Mouse (Mus musculus): ENCODE data around the gene Cyld. TPM values are rescaled to one million over a fixed set of nuclear protein-coding genes. Genes with fewer than 3 reads are reported as not detected.
A peak's percentile ranks its signal among the peaks of the same experiment; 100 is the strongest.

The Cyld gene
- polyA plus RNA-seq, 1 experiment from 2014 or later = 18.4 TPM

DNA sequence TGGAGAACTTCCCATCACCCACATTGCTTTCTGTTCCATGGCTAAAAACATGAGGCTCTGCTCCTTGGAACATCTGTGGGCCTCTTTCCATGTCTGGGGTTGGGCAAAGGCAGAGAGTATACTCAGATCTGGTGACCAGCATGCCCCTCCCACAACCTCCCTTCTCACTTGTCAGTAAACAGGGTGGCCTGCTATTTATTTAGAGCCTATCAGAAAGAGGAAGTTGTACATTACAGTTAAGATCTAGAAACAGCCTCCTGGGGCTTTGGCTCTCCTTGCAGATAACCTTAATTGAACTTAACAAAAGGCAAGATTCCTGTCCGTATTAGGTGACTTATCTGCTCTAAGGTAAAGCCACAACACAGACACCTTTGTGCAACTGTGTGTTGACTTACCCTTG, 30.4 kb upstream of the Cyld start:
- WGBS = 81% methylated on average over 1 of the region's 1 CpGs
- H3K36me3 ChIP-seq (ENCODE audit: control insufficient read depth, insufficient read depth, low read length) = no peaks in the 10 kb centered on the region
- H3K4me1 ChIP-seq (ENCODE audit: control insufficient read depth, insufficient read depth, low read length) = peaks cover 17% of the 10 kb centered on the region
- no peak overlapping the region for H3K4me2 ChIP-seq (ENCODE audit: low read length)
- H3K4me3 ChIP-seq (ENCODE audit: low read depth, low read length) = no peak overlapping the region
- no peaks in the 10 kb centered on the region for H3K27me3 ChIP-seq (ENCODE audit: control insufficient read depth, insufficient read depth, low read depth, low read length)
- no peak overlapping the region for H3K9ac ChIP-seq (ENCODE audit: low read depth, low read length)
- no peaks in the 10 kb centered on the region for H3K9me3 ChIP-seq (replicated peaks; ENCODE audit: control insufficient read depth, low read length, poor library complexity, severe bottlenecking)
- ATAC-seq = no peak
- no peak overlapping the region for H3K27ac ChIP-seq (ENCODE audit: low read length)

- H3K4me3 ChIP-seq (ENCODE audit: low read depth, low read length) = no peak overlapping the region
- peak overlapping the region; percentile 80 for H3K27ac ChIP-seq (ENCODE audit: low read length)
- no peaks in the 10 kb centered on the region for H3K9me3 ChIP-seq (replicated peaks; ENCODE audit: control insufficient read depth, low read length, poor library complexity, severe bottlenecking)
- no peak overlapping the region; the same call in 1 of the 2 replicates for H3K4me2 ChIP-seq (ENCODE audit: low read length)
- peaks cover 17% of the 10 kb centered on the region for H3K4me1 ChIP-seq (ENCODE audit: control insufficient read depth, insufficient read depth, low read length)
- 0 out of 2 replicates have a peak overlapping the region, but pooled peaks have one; percentile 11 for H3K9ac ChIP-seq (ENCODE audit: low read depth, low read length)
- peak; percentile 87 for ATAC-seq
- 24% methylated on average over 14 of the region's 14 CpGs for WGBS
- no peaks in the 10 kb centered on the region for H3K27me3 ChIP-seq (ENCODE audit: control insufficient read depth, insufficient read depth, low read depth, low read length)
- no peaks in the 10 kb centered on the region for H3K36me3 ChIP-seq (ENCODE audit: control insufficient read depth, insufficient read depth, low read length)
Measured at GRCm38 (mm10) chr8:88668400-88669086, 28.3 kb upstream of the Cyld start.

- WGBS = 68% methylated on average over 6 of the region's 6 CpGs
- H3K4me3 ChIP-seq (ENCODE audit: low read depth, low read length) = no peak overlapping the region
- H3K27me3 ChIP-seq (ENCODE audit: control insufficient read depth, insufficient read depth, low read depth, low read length) = no peaks in the 10 kb centered on the region
- H3K9me3 ChIP-seq (replicated peaks; ENCODE audit: control insufficient read depth, low read length, poor library complexity, severe bottlenecking) = no peaks in the 10 kb centered on the region
- H3K9ac ChIP-seq (ENCODE audit: low read depth, low read length) = no peak overlapping the region
- no peaks in the 10 kb centered on the region for H3K36me3 ChIP-seq (ENCODE audit: control insufficient read depth, insufficient read depth, low read length)
- no peak overlapping the region for H3K27ac ChIP-seq (ENCODE audit: low read length)
- peaks cover 17% of the 10 kb centered on the region for H3K4me1 ChIP-seq (ENCODE audit: control insufficient read depth, insufficient read depth, low read length)
- no peak overlapping the region for H3K4me2 ChIP-seq (ENCODE audit: low read length)
- no peak for ATAC-seq
Measured at GRCm38 (mm10) chr8:88670782-88671181, 26.0 kb upstream of the Cyld start.

DNA sequence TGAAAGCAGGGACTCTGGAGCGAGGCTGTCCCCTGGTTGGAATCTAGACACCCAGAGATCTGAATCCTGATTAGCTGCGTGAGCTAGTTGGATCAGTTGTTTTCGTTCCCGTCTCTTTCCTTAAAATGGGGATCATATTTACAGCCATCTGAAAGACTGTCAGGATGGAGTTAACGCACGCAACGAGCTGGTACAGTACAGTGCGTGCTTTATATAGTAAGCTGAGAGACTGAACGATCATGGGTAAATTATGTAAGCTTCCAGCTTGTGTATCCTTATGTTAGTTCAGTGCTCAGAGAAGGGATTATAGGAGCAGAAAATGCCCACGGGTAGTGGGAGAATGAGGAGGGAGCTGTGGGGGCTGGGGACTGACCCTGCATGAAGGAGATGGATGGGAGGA, 25.3 kb upstream of the Cyld start:
- WGBS = 84% methylated on average over 10 of the region's 10 CpGs
- H3K4me1 ChIP-seq (ENCODE audit: control insufficient read depth, insufficient read depth, low read length) = peaks cover 17% of the 10 kb centered on the region
- H3K27me3 ChIP-seq (ENCODE audit: control insufficient read depth, insufficient read depth, low read depth, low read length) = no peaks in the 10 kb centered on the region
- H3K4me3 ChIP-seq (ENCODE audit: low read depth, low read length) = no peak overlapping the region
- H3K9me3 ChIP-seq (replicated peaks; ENCODE audit: control insufficient read depth, low read length, poor library complexity, severe bottlenecking) = no peaks in the 10 kb centered on the region
- H3K9ac ChIP-seq (ENCODE audit: low read depth, low read length) = no peak overlapping the region
- no peak overlapping the region for H3K27ac ChIP-seq (ENCODE audit: low read length)
- ATAC-seq = no peak
- no peak overlapping the region for H3K4me2 ChIP-seq (ENCODE audit: low read length)
- no peaks in the 10 kb centered on the region for H3K36me3 ChIP-seq (ENCODE audit: control insufficient read depth, insufficient read depth, low read length)

DNA sequence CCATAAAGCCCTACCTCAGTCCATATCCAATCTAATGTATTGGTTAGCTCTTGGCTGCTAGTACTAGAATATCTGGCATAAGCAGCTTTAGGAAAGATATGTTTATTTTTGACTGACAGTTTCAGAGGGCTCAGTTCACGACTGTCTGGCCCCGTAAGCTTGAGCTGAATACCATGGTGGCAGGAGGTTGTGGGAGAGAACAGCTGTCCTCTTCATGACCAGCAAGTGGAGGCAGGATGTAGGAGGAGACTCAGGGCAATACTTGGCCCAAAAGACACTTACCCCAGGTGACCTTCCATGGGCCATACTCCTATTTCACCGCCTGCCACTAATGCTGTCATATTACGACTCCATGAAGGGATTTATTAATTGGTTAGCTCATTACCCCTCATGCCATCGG, 23.0 kb upstream of the Cyld start:
- WGBS = 86% methylated on average over 5 of the region's 5 CpGs
- no peak for ATAC-seq
- H3K4me3 ChIP-seq (ENCODE audit: low read depth, low read length) = no peak overlapping the region
- no peak overlapping the region for H3K9ac ChIP-seq (ENCODE audit: low read depth, low read length)
- peaks cover 5% of the 10 kb centered on the region for H3K4me1 ChIP-seq (ENCODE audit: control insufficient read depth, insufficient read depth, low read length)
- no peak overlapping the region for H3K27ac ChIP-seq (ENCODE audit: low read length)
- H3K9me3 ChIP-seq (replicated peaks; ENCODE audit: control insufficient read depth, low read length, poor library complexity, severe bottlenecking) = no peaks in the 10 kb centered on the region
- no peak overlapping the region for H3K4me2 ChIP-seq (ENCODE audit: low read length)
- no peaks in the 10 kb centered on the region for H3K27me3 ChIP-seq (ENCODE audit: control insufficient read depth, insufficient read depth, low read depth, low read length)
- H3K36me3 ChIP-seq (ENCODE audit: control insufficient read depth, insufficient read depth, low read length) = no peaks in the 10 kb centered on the region

GRCm38 (mm10) chr8:88675372-88676165, 21.3 kb upstream of the Cyld start:
- H3K4me3 ChIP-seq (ENCODE audit: low read depth, low read length) = no peak overlapping the region
- ATAC-seq = no peak
- H3K9ac ChIP-seq (ENCODE audit: low read depth, low read length) = no peak overlapping the region
- H3K4me1 ChIP-seq (ENCODE audit: control insufficient read depth, insufficient read depth, low read length) = no peaks in the 10 kb centered on the region; the same call in 1 of the 2 replicates
- H3K27me3 ChIP-seq (ENCODE audit: control insufficient read depth, insufficient read depth, low read depth, low read length) = no peaks in the 10 kb centered on the region
- WGBS = 93% methylated on average over 12 of the region's 12 CpGs
- H3K36me3 ChIP-seq (ENCODE audit: control insufficient read depth, insufficient read depth, low read length) = no peaks in the 10 kb centered on the region
- H3K27ac ChIP-seq (ENCODE audit: low read length) = no peak overlapping the region
- H3K4me2 ChIP-seq (ENCODE audit: low read length) = no peak overlapping the region
- H3K9me3 ChIP-seq (replicated peaks; ENCODE audit: control insufficient read depth, low read length, poor library complexity, severe bottlenecking) = no peaks in the 10 kb centered on the region

- H3K27me3 ChIP-seq (ENCODE audit: control insufficient read depth, insufficient read depth, low read depth, low read length) = no peaks in the 10 kb centered on the region
- no peak overlapping the region for H3K27ac ChIP-seq (ENCODE audit: low read length)
- 80% methylated on average over 8 of the region's 8 CpGs for WGBS
- no peaks in the 10 kb centered on the region for H3K36me3 ChIP-seq (ENCODE audit: control insufficient read depth, insufficient read depth, low read length)
- no peak overlapping the region for H3K4me2 ChIP-seq (ENCODE audit: low read length)
- H3K4me1 ChIP-seq (ENCODE audit: control insufficient read depth, insufficient read depth, low read length) = no peaks in the 10 kb centered on the region; the same call in 1 of the 2 replicates
- H3K9ac ChIP-seq (ENCODE audit: low read depth, low read length) = no peak overlapping the region
- no peaks in the 10 kb centered on the region for H3K9me3 ChIP-seq (replicated peaks; ENCODE audit: control insufficient read depth, low read length, poor library complexity, severe bottlenecking)
- H3K4me3 ChIP-seq (ENCODE audit: low read depth, low read length) = no peak overlapping the region
- no peak for ATAC-seq
Measured at GRCm38 (mm10) chr8:88677071-88677470, 19.8 kb upstream of the Cyld start.

DNA sequence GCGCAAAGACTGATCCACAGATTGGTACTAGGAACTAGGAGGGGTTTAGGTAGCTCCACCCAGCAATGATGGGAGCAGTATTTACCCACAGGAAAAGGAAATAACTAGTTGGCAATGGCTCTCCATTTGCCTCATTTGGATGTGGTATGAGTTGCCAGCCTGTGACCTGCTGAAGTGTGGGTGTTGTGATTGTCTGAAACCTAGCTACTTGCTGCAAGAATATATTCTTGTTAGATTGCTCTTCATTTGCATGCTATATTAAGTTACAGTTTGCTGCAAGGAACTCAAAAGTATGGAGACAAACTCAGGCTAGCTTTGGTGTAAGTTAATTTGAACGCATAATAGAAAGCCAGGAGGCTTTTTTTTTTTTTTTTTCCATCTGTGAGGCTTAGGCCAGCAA, 16.3 kb upstream of the Cyld start:
- no peaks in the 10 kb centered on the region for H3K9me3 ChIP-seq (replicated peaks; ENCODE audit: control insufficient read depth, low read length, poor library complexity, severe bottlenecking)
- H3K9ac ChIP-seq (ENCODE audit: low read depth, low read length) = no peak overlapping the region
- ATAC-seq = no peak
- H3K4me3 ChIP-seq (ENCODE audit: low read depth, low read length) = no peak overlapping the region
- H3K4me2 ChIP-seq (ENCODE audit: low read length) = no peak overlapping the region
- no peaks in the 10 kb centered on the region for H3K27me3 ChIP-seq (ENCODE audit: control insufficient read depth, insufficient read depth, low read depth, low read length)
- H3K27ac ChIP-seq (ENCODE audit: low read length) = no peak overlapping the region
- no peaks in the 10 kb centered on the region for H3K36me3 ChIP-seq (ENCODE audit: control insufficient read depth, insufficient read depth, low read length)
- no peaks in the 10 kb centered on the region; the same call in 1 of the 2 replicates for H3K4me1 ChIP-seq (ENCODE audit: control insufficient read depth, insufficient read depth, low read length)
- WGBS = 97% methylated on average over 2 of the region's 2 CpGs

GRCm38 (mm10) chr8:88681046-88681445, 15.8 kb upstream of the Cyld start:
- no peaks in the 10 kb centered on the region; the same call in 1 of the 2 replicates for H3K4me1 ChIP-seq (ENCODE audit: control insufficient read depth, insufficient read depth, low read length)
- WGBS = 87% methylated on average over 8 of the region's 8 CpGs
- no peak for ATAC-seq

More at GRCm38 (mm10) chr8:88681046-88681445, 15.8 kb upstream of the Cyld start:
- no peak overlapping the region for H3K4me3 ChIP-seq (ENCODE audit: low read depth, low read length)
- no peak overlapping the region for H3K4me2 ChIP-seq (ENCODE audit: low read length)
- H3K27ac ChIP-seq (ENCODE audit: low read length) = no peak overlapping the region
- H3K27me3 ChIP-seq (ENCODE audit: control insufficient read depth, insufficient read depth, low read depth, low read length) = no peaks in the 10 kb centered on the region
- no peak overlapping the region for H3K9ac ChIP-seq (ENCODE audit: low read depth, low read length)
- no peaks in the 10 kb centered on the region for H3K36me3 ChIP-seq (ENCODE audit: control insufficient read depth, insufficient read depth, low read length)
- H3K9me3 ChIP-seq (replicated peaks; ENCODE audit: control insufficient read depth, low read length, poor library complexity, severe bottlenecking) = no peaks in the 10 kb centered on the region
